Comparison of ENCODE assay signal across 8 mouse cellular contexts in the genomic region with DNA sequence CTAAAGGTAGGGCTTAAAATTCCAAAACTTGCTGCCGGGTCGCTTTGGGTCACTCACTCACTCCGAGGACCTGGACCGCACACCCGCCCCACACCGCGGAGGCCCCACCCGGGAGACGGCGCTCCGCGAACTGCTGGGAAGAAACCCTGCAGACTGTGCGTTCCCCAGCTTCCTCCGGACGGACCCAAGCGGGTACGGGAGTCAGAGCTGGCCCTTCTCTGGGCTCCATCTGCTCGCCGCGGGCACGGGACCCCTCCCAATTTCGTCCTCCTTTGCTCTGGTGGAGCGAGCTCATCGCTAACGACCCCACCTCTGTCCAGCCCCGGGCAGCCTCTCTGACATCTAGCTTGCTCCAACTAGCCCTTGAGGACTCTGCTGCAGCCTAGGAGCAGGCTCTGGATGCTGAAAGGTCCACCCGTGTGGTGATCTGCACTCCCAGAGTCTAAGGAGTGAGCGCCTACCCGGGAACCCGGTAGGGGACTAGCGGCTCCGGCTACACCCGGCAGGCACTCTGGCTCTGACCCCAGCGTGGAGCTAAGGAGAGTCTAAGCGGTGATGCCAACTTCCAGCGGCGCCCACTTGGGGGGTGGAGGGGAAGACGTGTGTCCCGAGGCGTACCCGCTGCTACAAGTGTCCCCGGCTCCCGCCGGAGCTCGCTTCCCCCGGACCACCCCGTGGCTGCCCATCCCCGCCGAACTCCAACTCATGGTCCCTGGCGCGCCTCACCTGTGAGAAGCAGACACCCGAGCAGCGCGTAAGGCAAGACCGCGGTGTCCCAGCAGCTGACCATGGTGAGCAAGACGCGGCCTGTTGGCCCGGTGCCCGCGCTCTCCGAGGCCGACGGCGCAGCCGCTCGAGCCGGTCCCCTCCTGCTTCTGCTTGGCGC. TPM values are rescaled to one million over a fixed set of nuclear protein-coding genes. Genes with fewer than 3 reads are reported as not detected.
DNase-seq lines count a peak whose midpoint lies in the region; ATAC-seq and TF ChIP-seq lines count a peak whose summit lies in the region.

No protein-coding gene starts in this region.

- peaks cover 95% of the 10 kb centered on the region for H3K27me3 ChIP-seq in heart, embryonic 10.5 days (ENCODE audit: insufficient read depth, poor library complexity, severe bottlenecking)
- H3K27me3 ChIP-seq in stomach, embryonic 14.5 days (ENCODE audit: control insufficient read depth, insufficient read depth, low read length): peaks cover 54% of the 10 kb centered on the region

- peak overlapping the region; percentile 74 for H3K4me3 ChIP-seq in heart, embryonic 10.5 days
- H3K4me3 ChIP-seq in stomach, embryonic 14.5 days (ENCODE audit: low read depth, low read length): peak overlapping the region; percentile 38

- H3K27ac ChIP-seq in heart, embryonic 10.5 days: peak overlapping the region; percentile 80
- peak overlapping the region; percentile 7; the same call in 1 of the 2 replicates for H3K27ac ChIP-seq in stomach, embryonic 14.5 days (ENCODE audit: low read length)

- peak; percentile 25 to 73 for DNase-seq in heart, adult 18-20 months
- no peak for DNase-seq in heart, adult 9 months (ENCODE audit: low spot score in 2 of 2)
- DNase-seq in brain, embryonic 14.5 days (ENCODE audit: low read depth): peak; percentile 68
- DNase-seq in heart, embryonic 10.5 days (ENCODE audit: low spot score): peak; percentile 79
- peak; percentile 63 to 76 for DNase-seq in kidney, postnatal 25 days
- no peak for DNase-seq in cerebellum, adult 8-10 months

- H3K36me3 ChIP-seq in heart, embryonic 10.5 days: no peaks in the 10 kb centered on the region
- H3K36me3 ChIP-seq in stomach, embryonic 14.5 days (ENCODE audit: control insufficient read depth, insufficient read depth, low read length): no peaks in the 10 kb centered on the region

- TF ChIP-seq POLR2A in brain, embryonic 14.5 days (IDR thresholded peaks at IDR 0.05; ENCODE audit: borderline replicate concordance, extremely low read depth, insufficient read depth, insufficient read length, poor library complexity, severe bottlenecking): no peak

- H3K9ac ChIP-seq in stomach, embryonic 14.5 days (replicated peaks; ENCODE audit: low read depth, low read length): peak overlapping the region; percentile 21; the same call in 1 of the 2 replicates

- WGBS in heart, embryonic 10.5 days: under 1% methylated on average over 69 of the region's 69 CpGs
- WGBS in stomach, embryonic 14.5 days: under 1% methylated on average over 69 of the region's 69 CpGs

- peaks cover 31% of the 10 kb centered on the region for H3K4me1 ChIP-seq in heart, embryonic 10.5 days
- peaks cover 14% of the 10 kb centered on the region; the same call in 1 of the 2 replicates for H3K4me1 ChIP-seq in stomach, embryonic 14.5 days (ENCODE audit: control insufficient read depth, insufficient read depth, low read length)

- no peak for TF ChIP-seq CTCF in brain, embryonic 14.5 days (IDR thresholded peaks at IDR 0.05; ENCODE audit: borderline replicate concordance, extremely low read depth, insufficient read depth, insufficient read length)

- peak overlapping the region; percentile 76 for H3K4me2 ChIP-seq in stomach, embryonic 14.5 days (replicated peaks; ENCODE audit: low read depth, low read length)

- H3K9me3 ChIP-seq in heart, embryonic 10.5 days: no peaks in the 10 kb centered on the region
- no peaks in the 10 kb centered on the region for H3K9me3 ChIP-seq in stomach, embryonic 14.5 days (ENCODE audit: control insufficient read depth, low read depth, low read length)

- ATAC-seq in megakaryocyte progenitor cell, adult 5-6 weeks (replicated peaks; ENCODE audit: poor library complexity): 0 out of 2 replicates have a peak, but pooled peaks have one; percentile 11
- peak; percentile 71 for ATAC-seq in stomach, embryonic 14.5 days (ENCODE audit: insufficient number of reproducible peaks, insufficient read depth, low FRiP score, low read depth)

RNA-seq across cellular contexts. Expression of gene Flt1, which starts 0.6 kb away (rescaled TPM):
- total RNA-seq in heart, adult 18-20 months (2021): 10 to 100 TPM; 72.0 to 79.5 TPM
- polyA plus RNA-seq in brain, embryonic 14.5 days (2012; rRNA removed): 4.5 and 8.1 TPM in 2 replicates
- polyA plus RNA-seq in heart, embryonic 10.5 days (2016; fragmentation: Nextera tagmentation; extraction: Ambion mirVana): 20.6 and 21.6 TPM in 2 replicates
- total RNA-seq in megakaryocyte progenitor cell, adult 5-6 weeks (2015): 2.5 and 3.1 TPM in 2 replicates
- 2.5 and 3.7 TPM in 2 replicates for total RNA-seq in megakaryocyte progenitor cell, adult 5-6 weeks (2017)
- polyA plus RNA-seq in stomach, embryonic 14.5 days (2014; fragmentation: Nextera tagmentation; extraction: Ambion mirVana): 11.5 and 13.0 TPM in 2 replicates

Comparison
In these comparisons a context has a peak if more than half of its experiments do, and no peak if none do; other contexts are left out.
1. DNase-seq: peak in heart, adult 18-20 months (2 of 2), brain, embryonic 14.5 days (single experiment), heart, embryonic 10.5 days (single experiment) and kidney, postnatal 25 days (2 of 2); none in heart, adult 9 months (0 of 2) and cerebellum, adult 8-10 months (single experiment).